Mouse (Mus musculus) hindbrain, embryonic 15.5 days (tissue): ENCODE data around the gene Myo18b. TPM values are rescaled to one million over a fixed set of nuclear protein-coding genes. Genes with fewer than 3 reads are reported as not detected.

Experiments used
- ATAC-seq: fragments of 200-750 bp; cut with Nextera tagmentation; 2 replicates; pipeline ENCODE4 v1.8.0; 2017; ENCODE audit warnings: low read depth, moderate number of reproducible peaks, moderate TSS enrichment; ENCODE audit not compliant: low FRiP score
- H3K27ac ChIP-seq: fragments of 300-500 bp; sonication (generic); replicated peaks from 2 replicates; pipeline ENCODE4 v1.5.1; 2015; ENCODE audit warnings: mild to moderate bottlenecking, inconsistent platforms
- H3K27me3 ChIP-seq: fragments of 300-500 bp; sonication (generic); 2 replicates; pipeline ENCODE4 v1.6.1; 2015; ENCODE audit warnings: control low read depth, inconsistent platforms
- H3K36me3 ChIP-seq: fragments of 300-500 bp; sonication (generic); 2 replicates; pipeline ENCODE4 v1.6.1; 2015; ENCODE audit warnings: control low read depth, inconsistent platforms
- H3K4me1 ChIP-seq: fragments of 300-500 bp; sonication (generic); replicated peaks from 2 replicates; pipeline ENCODE4 v1.6.1; 2015; ENCODE audit warnings: control low read depth, inconsistent platforms
- H3K4me2 ChIP-seq: fragments of 300-500 bp; sonication (generic); 2 replicates; pipeline ENCODE4 v1.6.1; 2015; ENCODE audit warnings: moderate library complexity, mild to moderate bottlenecking, inconsistent platforms
- H3K4me3 ChIP-seq: fragments of 300-500 bp; sonication (generic); 2 replicates; pipeline ENCODE4 v1.5.1; 2015; ENCODE audit warnings: mild to moderate bottlenecking, inconsistent platforms
- H3K9ac ChIP-seq: fragments of 300-500 bp; sonication (generic); 2 replicates; pipeline ENCODE4 v1.6.1; 2015; ENCODE audit warnings: inconsistent platforms
- H3K9me3 ChIP-seq: fragments of 300-500 bp; sonication (generic); 2 replicates; pipeline ENCODE4 v1.6.1; 2016; ENCODE audit warnings: control low read depth, inconsistent platforms
- WGBS: fragments of 180-500 bp; shearing (Covaris S2); methylation state at CpG from one replicate; pipeline ENCODE4 v1.1.7; 2015; 5-methylcytosine and 5-hydroxymethylcytosine counted together
- polyA plus RNA-seq: library from polyadenylated mRNA; unstranded; fragments of >200 nt; fragmentation: Nextera tagmentation; extraction: Ambion mirVana; gene quantifications from 2 replicates; pipeline ENCODE4 v1.2.1, GENCODE M21; 2015

Myo18b gene
- polyA plus RNA-seq, 1 experiment from 2014 or later: 1.0 TPM

DNA sequence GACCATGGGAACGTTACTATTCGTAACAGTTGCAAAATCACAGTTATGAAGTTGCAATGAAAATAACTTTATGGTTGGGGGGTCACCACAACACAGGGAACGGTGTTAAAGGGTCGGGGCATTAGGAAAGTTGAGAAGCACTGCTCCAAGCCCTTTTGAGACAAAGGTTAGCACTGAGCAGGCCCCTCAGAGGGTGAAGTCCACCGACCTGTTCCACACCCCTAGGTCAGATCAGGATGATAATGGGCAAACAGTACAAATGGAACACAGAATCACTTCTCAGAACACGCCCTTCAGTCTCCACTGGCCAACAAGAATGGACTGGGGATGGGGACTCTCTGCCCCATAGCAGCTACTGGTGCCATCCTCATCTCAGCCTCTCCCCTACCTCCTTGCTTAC, 23.2 kb downstream of the Myo18b start:
- no peak overlapping the region for H3K9ac ChIP-seq
- H3K4me3 ChIP-seq: no peak overlapping the region
- H3K36me3 ChIP-seq: no peaks in the 10 kb centered on the region
- no peak overlapping the region for H3K27ac ChIP-seq
- no peak overlapping the region for H3K4me2 ChIP-seq
- H3K9me3 ChIP-seq: no peaks in the 10 kb centered on the region
- H3K4me1 ChIP-seq: 0 out of 2 replicates have a peak, but pooled peaks cover 10% of the 10 kb centered on the region
- WGBS: 84% methylated on average over 6 of the region's 6 CpGs
- 0 out of 2 replicates have a peak, but pooled peaks cover 3% of the 10 kb centered on the region for H3K27me3 ChIP-seq
- no peak for ATAC-seq

DNA sequence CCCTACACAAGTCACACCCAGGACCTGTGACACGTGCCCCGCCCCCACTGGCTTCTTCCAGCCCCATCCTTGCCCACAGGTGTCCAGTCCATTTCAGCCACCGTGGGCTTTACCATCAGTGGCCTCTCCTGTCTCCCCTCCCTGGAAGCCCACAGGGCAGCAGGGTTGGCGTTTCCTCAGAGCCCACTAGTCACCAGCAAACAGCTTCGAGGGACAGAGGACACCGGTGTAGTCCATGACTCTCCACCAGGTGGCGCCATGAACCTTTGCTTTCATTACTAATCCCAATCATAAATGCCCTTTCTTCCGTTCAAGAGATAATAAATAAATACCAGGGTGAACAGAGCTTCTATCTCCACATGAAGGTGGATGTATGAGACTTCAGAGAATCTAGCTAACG, 25.4 kb downstream of the Myo18b start:
- Histone ChIP-seq H3K27me3 (peaks cover 9% of the 10 kb centered on the region; the same call in 1 of the 2 replicates), H3K4me2 (no peak overlapping the region), H3K4me3 (no peak overlapping the region), H3K9me3 (no peaks in the 10 kb centered on the region), H3K27ac (no peak overlapping the region), H3K36me3 (no peaks in the 10 kb centered on the region), H3K4me1 (no peaks in the 10 kb centered on the region), H3K9ac (no peak overlapping the region)
- ATAC-seq: no peak
- WGBS: 26% methylated on average over 9 of the region's 9 CpGs

DNA sequence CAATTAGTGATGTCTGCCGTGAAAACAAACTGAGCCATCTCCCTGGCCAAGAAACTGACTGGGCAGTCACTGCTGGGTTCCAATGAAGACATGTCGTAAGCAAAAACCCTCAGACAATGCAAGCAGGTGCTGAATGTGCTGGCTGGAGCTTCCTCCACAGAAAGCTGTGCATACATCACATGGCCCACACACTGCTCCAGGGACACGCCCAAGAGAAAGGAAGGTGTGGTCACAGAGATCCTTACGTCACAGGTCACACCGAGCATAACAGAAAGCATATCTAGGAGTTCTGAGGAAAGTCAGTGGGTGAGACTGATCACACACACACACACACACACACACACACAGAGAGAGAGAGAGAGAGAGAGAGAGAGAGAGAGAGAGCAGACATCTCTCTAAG, 27.5 kb downstream of the Myo18b start:
- no peak overlapping the region for H3K4me3 ChIP-seq
- 72% methylated on average over 5 of the region's 5 CpGs for WGBS
- H3K36me3 ChIP-seq: no peaks in the 10 kb centered on the region

DNA sequence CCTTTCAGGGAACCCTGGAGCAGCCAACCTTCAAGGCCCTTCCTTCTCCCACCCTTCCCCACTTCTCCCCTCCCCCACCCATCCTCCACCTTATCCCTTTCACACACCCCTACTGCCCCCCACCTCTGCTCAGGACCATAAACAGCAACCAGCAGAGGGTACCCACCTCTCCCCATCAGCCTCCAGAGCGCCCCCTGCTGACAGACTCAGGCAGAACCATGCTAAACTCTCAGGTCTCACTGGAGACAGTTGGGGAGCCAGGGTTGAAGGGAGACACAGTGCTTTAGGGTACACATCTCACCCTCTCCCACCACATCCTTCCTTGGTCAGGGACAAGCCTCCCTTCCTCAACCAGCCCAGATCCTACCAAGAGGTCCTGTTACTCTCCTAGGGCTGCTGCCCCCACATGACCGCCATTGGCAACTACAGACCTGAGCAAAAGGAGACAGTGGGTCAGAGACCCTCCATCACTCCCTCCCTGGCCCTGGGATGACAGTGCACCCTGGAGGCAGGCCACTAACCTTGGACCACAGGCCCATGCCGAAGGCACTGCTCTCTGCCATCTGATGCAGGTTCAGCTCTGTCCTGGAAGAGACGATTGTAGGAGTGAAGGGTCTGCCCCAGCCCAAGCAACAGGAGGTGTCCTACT, 31.3 kb downstream of the Myo18b start:
- H3K4me2 ChIP-seq: no peak overlapping the region
- WGBS: 44% methylated on average over 4 of the region's 4 CpGs
- no peak overlapping the region for H3K9ac ChIP-seq
- H3K4me1 ChIP-seq: peaks cover 3% of the 10 kb centered on the region
- H3K27ac ChIP-seq: no peak overlapping the region
- H3K9me3 ChIP-seq: no peaks in the 10 kb centered on the region
- H3K27me3 ChIP-seq: peaks cover 7% of the 10 kb centered on the region; the same call in 1 of the 2 replicates
- ATAC-seq: no peak
- H3K36me3 ChIP-seq: no peaks in the 10 kb centered on the region
- no peak overlapping the region for H3K4me3 ChIP-seq

More for the DNA sequence above, 27.5 kb downstream of the Myo18b start:
- Histone ChIP-seq H3K27me3 (peaks cover 7% of the 10 kb centered on the region; the same call in 1 of the 2 replicates), H3K9ac (no peak overlapping the region), H3K27ac (no peak overlapping the region), H3K4me1 (no peaks in the 10 kb centered on the region), H3K4me2 (no peak overlapping the region), H3K9me3 (no peaks in the 10 kb centered on the region)
- no peak for ATAC-seq

DNA sequence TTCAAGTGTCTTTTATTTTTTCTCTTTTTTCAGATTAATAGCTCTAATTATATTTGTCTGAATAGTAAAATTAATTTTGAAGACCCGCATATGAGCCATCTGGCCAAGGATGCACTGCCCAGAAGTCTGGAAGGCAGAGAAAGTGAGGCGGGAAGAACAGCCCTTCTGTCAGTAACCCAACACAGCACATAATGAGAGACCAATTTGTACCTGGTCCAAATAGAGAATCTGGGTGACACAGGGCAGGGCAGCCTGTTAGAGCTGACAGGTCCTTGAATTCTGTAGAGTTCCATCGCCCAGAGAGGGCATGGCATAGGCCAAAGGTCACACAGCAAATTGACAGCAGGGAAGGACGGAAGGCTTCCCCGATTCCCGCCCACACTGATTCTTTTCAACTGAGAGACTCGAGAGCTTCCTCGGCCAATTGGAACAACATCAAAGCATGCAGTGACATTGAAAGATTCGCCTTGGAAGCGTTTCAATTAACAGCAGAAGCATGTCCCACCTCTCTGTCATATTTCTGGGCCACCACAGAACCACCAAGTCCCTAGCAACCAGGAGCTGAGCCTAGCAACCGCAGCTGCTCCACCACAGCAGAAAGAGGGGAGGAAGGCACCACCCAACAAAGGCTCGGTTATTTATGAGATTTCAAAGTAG, 36.7 kb downstream of the Myo18b start:
- Histone ChIP-seq H3K27me3 (no peaks in the 10 kb centered on the region), H3K4me2 (no peak overlapping the region), H3K27ac (peak overlapping the region; percentile 60), H3K9ac (no peak overlapping the region), H3K4me1 (peaks cover 16% of the 10 kb centered on the region), H3K9me3 (no peaks in the 10 kb centered on the region), H3K36me3 (no peaks in the 10 kb centered on the region), H3K4me3 (no peak overlapping the region)
- 16% methylated on average over 12 of the region's 12 CpGs for WGBS
- ATAC-seq: peak; percentile 59

DNA sequence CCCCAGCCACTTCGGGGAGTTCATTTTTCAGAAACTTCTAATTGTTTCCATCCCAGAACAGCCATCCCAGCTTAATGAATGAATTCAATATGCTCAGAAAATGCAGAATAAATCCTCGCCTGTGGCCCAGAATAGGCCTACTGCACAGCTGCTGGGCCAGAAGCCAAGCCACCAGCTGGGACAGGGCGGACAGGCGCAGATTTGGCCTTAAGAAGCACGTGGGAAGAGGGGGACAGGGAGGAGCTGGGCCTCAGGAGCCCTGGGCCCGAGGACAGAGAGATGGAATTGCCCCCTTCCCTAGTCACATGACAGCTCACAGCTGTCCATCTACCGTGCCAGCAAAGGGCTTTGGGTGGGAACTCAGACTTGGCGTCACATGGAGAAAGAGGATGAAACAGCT, 43.0 kb downstream of the Myo18b start:
- peak; percentile 57; the same call in 1 of the 2 replicates for ATAC-seq
- Histone ChIP-seq H3K4me1 (peaks cover 51% of the 10 kb centered on the region), H3K27ac (peak overlapping the region; percentile 65), H3K9ac (no peak overlapping the region), H3K4me2 (no peak overlapping the region), H3K36me3 (no peaks in the 10 kb centered on the region), H3K9me3 (no peaks in the 10 kb centered on the region), H3K4me3 (no peak overlapping the region), H3K27me3 (no peaks in the 10 kb centered on the region)
- 16% methylated on average over 8 of the region's 8 CpGs for WGBS

DNA sequence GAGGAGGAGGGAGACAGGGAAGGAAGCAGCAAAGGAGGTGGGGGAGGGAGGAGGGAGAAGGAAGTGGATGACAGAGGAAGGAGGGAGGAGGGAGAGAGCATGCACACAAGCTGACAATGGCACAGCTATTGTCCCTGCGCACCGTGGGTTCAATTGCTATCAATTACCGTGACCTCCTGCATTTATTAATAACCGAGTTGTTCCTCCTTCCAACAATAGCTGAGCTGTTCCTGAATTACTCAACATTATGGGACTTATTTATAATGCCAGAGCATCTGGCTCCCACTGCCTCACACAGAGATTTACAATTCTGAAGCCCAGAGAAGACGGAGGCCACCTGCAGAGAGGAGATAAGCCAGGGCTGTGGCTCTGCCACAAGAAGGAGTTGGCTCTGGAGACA, 44.8 kb downstream of the Myo18b start:
- ATAC-seq: 0 out of 2 replicates have a peak, but pooled peaks have one; percentile 27
- Histone ChIP-seq H3K4me3 (no peak overlapping the region), H3K36me3 (no peaks in the 10 kb centered on the region), H3K27me3 (no peaks in the 10 kb centered on the region), H3K27ac (peak overlapping the region; percentile 65), H3K4me2 (no peak overlapping the region), H3K9ac (no peak overlapping the region), H3K4me1 (peaks cover 60% of the 10 kb centered on the region), H3K9me3 (no peaks in the 10 kb centered on the region)
- 8% methylated on average over 5 of the region's 5 CpGs for WGBS

DNA sequence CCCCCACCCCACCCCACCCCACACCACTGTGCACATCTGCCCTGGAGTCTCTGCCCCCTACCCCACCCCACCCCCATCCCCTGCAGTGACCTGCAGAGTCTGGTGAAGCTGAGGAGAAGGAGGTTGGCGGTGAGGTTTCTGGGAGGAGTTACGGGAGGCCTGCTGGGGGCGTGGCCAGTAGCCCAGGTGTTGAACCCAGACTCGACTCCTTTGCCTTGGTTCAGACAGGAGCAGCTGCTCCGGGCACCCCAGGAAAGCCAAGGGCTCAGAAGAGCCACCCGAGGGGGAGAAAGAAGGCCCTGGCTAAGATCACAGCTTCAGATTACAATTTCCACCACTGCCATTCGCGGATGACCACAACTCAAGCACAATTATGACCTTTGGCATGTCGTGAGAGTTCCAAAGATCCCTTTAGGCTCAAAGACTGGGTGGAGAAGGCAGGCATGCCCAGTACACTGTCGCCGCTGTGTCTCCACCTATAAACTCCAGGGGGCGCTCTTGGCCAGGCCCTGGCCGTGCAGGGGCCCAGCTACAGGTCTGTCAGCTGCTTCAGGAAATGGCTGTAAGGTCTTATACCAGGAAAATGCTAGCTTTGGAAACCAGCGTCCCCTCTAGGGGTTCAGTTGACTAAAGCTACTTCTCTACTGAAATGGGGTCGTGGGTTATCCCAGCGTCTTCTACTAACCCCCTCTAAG, 47.4 kb downstream of the Myo18b start:
- Histone ChIP-seq H3K27ac (no peak overlapping the region), H3K9me3 (no peaks in the 10 kb centered on the region), H3K4me2 (peak overlapping the region; percentile 29), H3K9ac (no peak overlapping the region), H3K27me3 (no peaks in the 10 kb centered on the region), H3K36me3 (no peaks in the 10 kb centered on the region), H3K4me1 (peaks cover 70% of the 10 kb centered on the region), H3K4me3 (no peak overlapping the region)
- WGBS: 4% methylated on average over 16 of the region's 16 CpGs
- no peak for ATAC-seq

DNA sequence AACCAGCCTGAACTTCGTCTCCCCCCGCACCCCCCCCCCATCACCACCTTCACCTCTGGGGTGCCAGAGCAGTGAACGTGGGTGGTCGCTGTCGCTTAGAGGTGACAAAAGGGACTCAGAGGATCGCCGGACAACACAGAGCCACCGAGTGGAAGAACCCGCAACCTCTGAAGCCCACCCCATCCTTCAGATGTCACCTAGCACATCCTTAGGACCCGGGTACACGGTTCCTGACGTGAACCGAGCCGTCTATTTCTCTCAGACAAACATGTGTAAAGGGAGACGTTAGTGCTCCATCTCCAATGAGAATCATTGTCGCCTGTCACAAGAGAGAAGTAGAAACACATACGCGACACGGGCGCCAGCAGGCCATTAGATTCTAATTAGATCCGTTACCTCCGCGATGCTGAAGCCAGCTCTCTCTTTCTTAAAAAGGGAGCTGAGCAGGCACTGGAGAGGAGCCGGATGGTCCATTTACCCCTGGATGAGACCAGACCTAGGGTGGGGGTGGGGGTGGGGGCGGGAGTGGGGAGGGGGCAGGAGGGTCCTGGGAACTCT, 48.1 kb downstream of the Myo18b start:
- Histone ChIP-seq H3K4me3 (no peak overlapping the region), H3K9ac (no peak overlapping the region), H3K4me1 (peaks cover 70% of the 10 kb centered on the region), H3K9me3 (no peaks in the 10 kb centered on the region), H3K27me3 (no peaks in the 10 kb centered on the region), H3K36me3 (no peaks in the 10 kb centered on the region), H3K4me2 (peak overlapping the region; percentile 29), H3K27ac (no peak overlapping the region)
- no peak for ATAC-seq
- WGBS: 5% methylated on average over 25 of the region's 25 CpGs

DNA sequence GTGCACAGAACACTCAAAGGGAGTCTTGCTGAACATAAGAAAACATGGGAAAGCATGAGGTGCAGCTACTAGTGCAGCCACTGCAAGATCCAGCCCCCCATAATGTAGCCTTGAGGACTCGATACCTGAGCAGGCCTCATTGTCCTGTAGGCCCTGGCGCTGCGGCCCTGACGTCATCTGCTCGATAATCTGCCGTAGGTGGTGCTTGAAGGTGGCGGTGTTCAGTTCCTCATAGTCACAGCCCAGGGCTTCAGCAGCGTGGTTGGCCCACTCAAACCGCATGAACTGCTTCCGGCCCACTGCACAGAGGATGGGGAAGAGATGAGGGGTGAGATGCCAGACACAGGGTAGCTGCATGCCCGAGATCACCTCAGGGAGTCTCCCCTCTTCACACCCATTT, 50.0 kb downstream of the Myo18b start:
- Histone ChIP-seq H3K4me1 (peaks cover 62% of the 10 kb centered on the region), H3K27me3 (no peaks in the 10 kb centered on the region), H3K9me3 (no peaks in the 10 kb centered on the region), H3K4me2 (no peak overlapping the region), H3K4me3 (no peak overlapping the region), H3K36me3 (no peaks in the 10 kb centered on the region), H3K27ac (no peak overlapping the region), H3K9ac (no peak overlapping the region)
- 75% methylated on average over 11 of the region's 11 CpGs for WGBS
- ATAC-seq: no peak

DNA sequence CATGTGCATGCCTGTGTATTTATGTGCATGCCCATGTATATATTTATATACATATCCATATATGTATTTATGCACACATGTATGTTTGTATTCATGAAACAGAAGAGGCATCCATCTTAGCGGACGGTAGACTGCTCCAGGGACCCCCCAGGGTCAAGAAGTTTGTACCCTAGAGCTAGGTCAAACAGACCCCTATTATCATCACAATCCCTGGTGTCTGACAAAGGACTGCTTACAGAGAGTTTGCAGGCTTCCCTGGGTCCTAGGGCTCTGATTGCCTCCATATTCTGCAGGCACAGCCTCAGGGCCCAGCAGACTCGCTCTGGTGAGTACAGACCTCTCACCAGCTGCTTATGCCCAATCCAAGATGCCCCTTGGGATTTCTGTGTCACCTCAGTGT, 51.7 kb downstream of the Myo18b start:
- WGBS: 18% methylated on average over 3 of the region's 3 CpGs
- Histone ChIP-seq H3K4me1 (peaks cover 51% of the 10 kb centered on the region), H3K4me2 (no peak overlapping the region), H3K9ac (no peak overlapping the region), H3K9me3 (no peaks in the 10 kb centered on the region), H3K27ac (peak overlapping the region; percentile 76), H3K36me3 (no peaks in the 10 kb centered on the region), H3K27me3 (no peaks in the 10 kb centered on the region), H3K4me3 (no peak overlapping the region)
- no peak for ATAC-seq
